Mouse (Mus musculus) adrenal gland, postnatal 36 days (tissue): ENCODE measurements around the gene Chst15. TPM values are rescaled to one million over a fixed set of nuclear protein-coding genes. Genes with fewer than 3 reads are reported as not detected.

Experiments used
- DNase-seq, 2 experiments: peaks; one replicate each; pipeline ENCODE4 v3.0.0; 2021; ENCODE audit warnings: mixed read lengths in 1 of 2
- long read RNA-seq, 2 experiments: library from polyadenylated mRNA; stranded (forward); transcript quantifications; one replicate each; pipeline ENCODE4 v2.0.0; 2021; ENCODE audit warnings: borderline sequencing depth in 2 of 2
- total RNA-seq, 2 experiments: library from RNA; stranded (reverse); gene quantifications; 2 replicates each; pipeline ENCODE4 v1.2.3; 2021

Chst15 gene
- 10 to 100 TPM; 38.9 to 58.6 TPM for total RNA-seq
- long read RNA-seq, experiment 1, full-length matches to known transcripts = 2 of 5 reads
- long read RNA-seq, experiment 1, partial matches to known transcripts = 3 of 5 reads
- long read RNA-seq, experiment 1, other reads (novel, unspliced or antisense) = 0 of 5 reads
- long read RNA-seq, experiment 2, partial matches to known transcripts = 1 of 4 reads
- long read RNA-seq, experiment 2, other reads (novel, unspliced or antisense) = 3 of 4 reads

- peak; percentile 63 to 75 for DNase-seq
These were observed at the start of gene Chst15 for GRCm38 (mm10) chr7:132317036-132317541. Chst15 (minus strand) TSS chr7:132317228.

- DNase-seq = no peak
These were observed 48.8 kb upstream of the Chst15 start for GRCm38 (mm10) chr7:132365703-132366384.

- no peak for DNase-seq
These were observed 48.1 kb upstream of the Chst15 start for GRCm38 (mm10) chr7:132365111-132365510.

- no peak for DNase-seq
These were observed 47.5 kb upstream of the Chst15 start for GRCm38 (mm10) chr7:132364506-132364905.

- DNase-seq = no peak
These were observed 43.3 kb upstream of the Chst15 start for GRCm38 (mm10) chr7:132360336-132360735.

GRCm38 (mm10) chr7:132358709-132359108 is 41.7 kb upstream of the Chst15 start:
- peak in 1 of 2 experiments; percentile 37 for DNase-seq

GRCm38 (mm10) chr7:132358250-132358649 is 41.2 kb upstream of the Chst15 start:
- no peak for DNase-seq

- DNase-seq = no peak
These were observed 40.8 kb upstream of the Chst15 start for GRCm38 (mm10) chr7:132357841-132358237.

GRCm38 (mm10) chr7:132356881-132357840 is 40.1 kb upstream of the Chst15 start:
- DNase-seq = no peak

- DNase-seq = no peak
These were observed 39.2 kb upstream of the Chst15 start for GRCm38 (mm10) chr7:132356185-132356584.

- no peak for DNase-seq
These were observed 38.7 kb upstream of the Chst15 start for GRCm38 (mm10) chr7:132355767-132356166.

GRCm38 (mm10) chr7:132349075-132349572 is 32.1 kb upstream of the Chst15 start:
- DNase-seq = no peak

GRCm38 (mm10) chr7:132347273-132348045 is 30.4 kb upstream of the Chst15 start:
- peak; percentile 25 to 59 for DNase-seq

GRCm38 (mm10) chr7:132345526-132346070 is 28.6 kb upstream of the Chst15 start:
- DNase-seq = peak; percentile 45 to 52

GRCm38 (mm10) chr7:132344606-132345005 is 27.6 kb upstream of the Chst15 start:
- DNase-seq = peak in 1 of 2 experiments; percentile 35

- DNase-seq = no peak
These were observed 26.9 kb upstream of the Chst15 start for GRCm38 (mm10) chr7:132343900-132344299.

GRCm38 (mm10) chr7:132343146-132343545 is 26.1 kb upstream of the Chst15 start:
- no peak for DNase-seq

- DNase-seq = peak in 1 of 2 experiments; percentile 27
These were observed 22.2 kb upstream of the Chst15 start for GRCm38 (mm10) chr7:132339041-132339839.

GRCm38 (mm10) chr7:132338350-132338749 is 21.3 kb upstream of the Chst15 start:
- no peak for DNase-seq
